Mouse (Mus musculus): ENCODE measurements around the gene Tmeff1. TPM values are rescaled to one million over a fixed set of nuclear protein-coding genes. Genes with fewer than 3 reads are reported as not detected.

Gene Tmeff1
- total RNA-seq (2015; ENCODE audit: low replicate concordance), result not detected in 2 replicates
- total RNA-seq (2017; ENCODE audit: low replicate concordance), result not detected in 2 replicates

GRCm38 (mm10) chr4:48584421-48585240, at the start of gene Tmeff1:
Gene Tmeff1, plus strand, starts transcription at chr4:48585174.
- no peak for ATAC-seq (replicated peaks; ENCODE audit: low FRiP score, poor library complexity, severe bottlenecking)

DNA sequence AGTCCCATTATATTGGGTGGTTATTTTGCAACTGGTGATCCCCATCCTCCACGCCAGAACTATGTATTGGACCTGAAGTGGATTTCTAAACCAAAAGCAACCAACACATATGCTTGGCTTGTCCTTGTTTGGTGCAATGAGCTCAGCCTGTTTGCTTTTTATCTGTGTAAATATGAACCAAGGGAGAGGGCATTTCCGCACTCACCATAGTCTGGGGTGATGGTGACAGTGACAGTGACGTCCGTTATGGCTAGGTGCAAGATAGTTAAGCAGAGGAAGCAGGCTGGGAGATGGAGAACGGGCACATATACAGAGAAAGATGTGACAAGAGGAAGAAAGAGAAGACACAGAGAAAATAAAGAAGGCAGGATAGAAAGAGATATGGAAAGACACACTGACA, 48.7 kb upstream of the Tmeff1 start:
- no peak for ATAC-seq (replicated peaks; ENCODE audit: low FRiP score, poor library complexity, severe bottlenecking)

DNA sequence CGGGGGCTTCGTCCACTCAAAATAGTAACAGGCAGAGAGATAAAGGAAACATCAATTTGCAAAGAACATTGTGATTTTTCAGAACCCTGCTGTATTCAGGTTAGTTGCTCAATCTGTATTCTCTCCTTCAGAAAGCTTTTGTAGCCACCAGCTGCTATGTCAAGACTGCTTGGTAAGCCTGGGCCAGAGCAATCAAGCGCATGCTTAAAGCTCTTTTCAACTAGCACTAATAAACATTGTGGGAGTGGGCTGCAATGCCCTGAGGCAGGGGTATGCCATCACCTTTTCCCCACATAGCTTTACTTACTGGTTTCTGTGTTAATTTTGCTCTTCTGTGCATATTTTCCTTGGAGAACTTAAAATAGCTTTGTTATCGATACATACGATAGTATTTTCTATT, 48.0 kb upstream of the Tmeff1 start:
- ATAC-seq (replicated peaks; ENCODE audit: low FRiP score, poor library complexity, severe bottlenecking), result no peak

DNA sequence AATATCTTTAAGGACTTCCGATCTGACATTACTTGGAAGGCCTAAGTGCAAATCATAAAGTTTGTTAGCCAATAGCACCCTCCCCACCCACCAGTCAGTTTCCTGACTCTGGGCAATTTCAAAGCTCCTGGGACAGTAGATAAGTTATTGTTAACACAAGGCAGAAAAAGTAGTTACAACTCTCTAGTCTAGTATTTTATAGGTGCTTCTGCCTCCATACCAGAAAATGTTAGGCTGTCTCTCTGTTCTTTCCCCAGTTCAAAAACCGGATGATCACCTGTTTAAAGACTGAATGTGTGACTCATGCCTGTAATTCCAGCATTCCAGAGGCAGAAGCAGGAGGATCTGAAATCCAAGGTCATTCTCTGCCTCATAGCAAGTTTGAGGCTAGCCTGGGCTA, 46.4 kb upstream of the Tmeff1 start:
- ATAC-seq (replicated peaks; ENCODE audit: low FRiP score, poor library complexity, severe bottlenecking), result no peak

GRCm38 (mm10) chr4:48539841-48540575, 45.0 kb upstream of the Tmeff1 start, which contains the start of gene Msantd3:
Gene Msantd3, plus strand, starts transcription at chr4:48539935.
- no peak for ATAC-seq (replicated peaks; ENCODE audit: low FRiP score, poor library complexity, severe bottlenecking)

GRCm38 (mm10) chr4:48540576-48541111, 44.3 kb upstream of the Tmeff1 start:
- no peak for ATAC-seq (replicated peaks; ENCODE audit: low FRiP score, poor library complexity, severe bottlenecking)

DNA sequence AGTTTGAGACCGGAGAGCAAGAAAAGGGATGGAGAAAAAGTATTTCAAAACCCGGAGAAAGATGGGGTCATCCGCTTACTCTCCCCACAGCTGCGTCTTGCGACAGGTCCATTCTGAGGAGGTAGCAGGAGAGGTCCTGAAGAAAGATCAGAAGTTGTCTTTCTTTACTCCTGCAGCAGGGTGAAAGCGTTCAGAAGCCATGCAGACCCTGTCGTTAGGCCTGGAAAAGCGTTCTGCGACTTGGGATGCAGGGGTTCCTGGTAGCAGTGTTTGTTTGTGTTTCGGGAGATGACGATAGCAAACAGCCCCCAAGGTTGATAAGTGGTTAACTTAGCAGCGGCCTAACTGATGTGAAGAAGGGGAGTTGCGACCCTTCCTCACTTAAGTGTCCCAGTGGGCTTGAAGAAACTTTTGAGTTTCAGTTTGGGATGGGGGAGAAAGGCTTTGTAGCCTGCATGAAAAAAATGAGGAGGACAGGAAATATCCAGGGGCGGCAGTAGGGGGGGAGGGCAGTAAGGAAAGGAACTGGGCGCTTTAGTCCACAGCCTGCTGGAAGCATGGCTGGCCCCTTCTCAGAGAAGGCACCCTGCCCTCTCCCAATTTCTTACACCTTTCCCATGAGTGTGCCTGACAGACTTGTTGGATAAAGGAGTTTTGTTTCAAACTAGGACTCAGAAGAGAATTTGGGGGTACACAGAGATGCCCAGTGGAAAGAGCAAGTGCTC, 43.3 kb upstream of the Tmeff1 start:
- no peak for ATAC-seq (replicated peaks; ENCODE audit: low FRiP score, poor library complexity, severe bottlenecking)

DNA sequence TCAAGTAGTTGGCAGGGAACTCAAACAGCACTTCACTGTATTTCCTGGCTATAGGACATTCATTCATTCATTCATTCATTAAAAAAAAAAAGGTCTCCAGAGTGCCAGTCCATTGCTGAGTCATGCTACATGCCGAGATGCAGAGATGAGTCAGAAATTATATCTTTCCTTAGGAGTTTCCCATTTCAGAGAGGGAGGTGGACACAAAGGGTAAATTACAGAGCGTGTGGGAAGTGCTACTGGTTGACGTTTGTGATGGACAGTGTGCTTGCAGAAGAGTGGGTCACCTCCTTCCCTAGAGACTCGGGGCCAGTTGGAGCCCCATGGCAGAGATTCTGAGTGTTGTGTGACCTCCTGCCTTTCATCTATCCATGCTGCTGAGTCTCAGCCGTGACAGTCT, 42.6 kb upstream of the Tmeff1 start:
- ATAC-seq (replicated peaks; ENCODE audit: low FRiP score, poor library complexity, severe bottlenecking), result no peak

GRCm38 (mm10) chr4:48543071-48543865, 41.7 kb upstream of the Tmeff1 start:
- no peak for ATAC-seq (replicated peaks; ENCODE audit: low FRiP score, poor library complexity, severe bottlenecking)

DNA sequence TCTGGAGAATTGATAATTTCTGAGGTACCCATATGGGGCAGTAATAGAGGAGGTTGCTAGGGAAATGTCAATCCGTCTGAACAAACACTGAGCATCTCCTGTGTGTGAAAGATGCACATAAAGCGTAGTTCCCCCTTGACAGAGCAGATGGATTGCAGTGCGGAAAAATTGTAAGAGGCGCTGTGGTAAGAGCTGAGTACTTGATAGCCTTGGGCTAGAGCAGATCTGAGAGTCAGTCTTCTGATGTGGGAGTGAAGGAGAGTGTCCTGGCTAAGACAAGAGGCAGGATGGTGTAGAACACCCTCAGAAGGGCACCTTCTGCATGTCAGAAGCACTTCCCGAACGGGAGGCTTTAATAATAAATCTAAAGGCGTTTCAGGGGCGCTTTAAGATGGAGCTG, 40.8 kb upstream of the Tmeff1 start:
- no peak for ATAC-seq (replicated peaks; ENCODE audit: low FRiP score, poor library complexity, severe bottlenecking)

DNA sequence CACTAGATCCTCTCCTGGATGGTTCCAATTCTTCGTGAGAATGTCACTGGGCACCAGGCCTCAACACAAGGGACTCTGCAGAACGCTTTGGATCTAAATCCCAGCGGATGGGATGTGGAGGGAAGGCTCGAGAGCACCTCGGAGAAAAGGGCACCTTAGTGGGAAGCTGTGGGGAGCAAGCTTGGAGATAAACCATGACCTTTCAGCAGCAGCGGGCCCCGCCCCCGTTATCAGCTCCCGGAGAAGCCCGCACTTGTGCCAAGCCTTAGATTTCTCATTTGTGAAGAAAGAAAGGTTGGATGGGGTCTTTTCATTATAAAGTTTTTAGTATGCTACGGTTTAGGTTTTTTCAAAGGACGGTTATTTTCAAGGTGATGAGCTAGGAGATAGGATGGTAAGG, 39.0 kb upstream of the Tmeff1 start:
- ATAC-seq (replicated peaks; ENCODE audit: low FRiP score, poor library complexity, severe bottlenecking), result no peak

- no peak for ATAC-seq (replicated peaks; ENCODE audit: low FRiP score, poor library complexity, severe bottlenecking)
Observed at GRCm38 (mm10) chr4:48546568-48547496, 38.1 kb upstream of the Tmeff1 start.

DNA sequence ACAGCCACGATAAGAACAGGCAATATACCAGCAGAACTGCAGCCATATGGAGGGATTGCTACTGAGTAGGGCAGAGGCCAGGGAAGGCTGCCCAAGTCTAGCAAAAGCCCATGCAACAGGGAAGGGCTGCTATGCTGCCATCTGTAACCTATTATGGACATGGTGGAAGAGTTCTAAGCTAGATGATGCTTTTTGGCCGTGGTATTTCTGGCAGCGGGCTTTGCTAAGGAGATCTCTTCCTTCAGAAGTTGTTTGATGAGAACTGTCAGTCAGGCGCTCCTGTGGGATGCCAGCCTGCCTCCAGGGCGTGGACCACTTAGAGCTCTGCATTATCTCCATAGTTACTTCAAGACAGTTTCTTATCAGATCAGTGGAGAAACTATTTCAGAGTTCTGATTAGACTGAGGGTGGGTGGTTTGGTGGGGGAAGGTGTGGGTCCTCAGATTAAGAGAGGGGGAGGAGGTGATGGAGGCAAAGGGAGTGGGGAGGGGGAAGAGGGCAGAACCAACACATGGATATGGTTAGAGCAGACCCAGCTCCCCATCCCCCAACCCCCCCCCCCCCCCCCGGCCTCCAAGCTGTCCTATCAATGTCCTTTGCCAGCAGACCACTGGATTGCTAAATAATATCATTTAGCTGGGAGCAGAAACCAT, 36.5 kb upstream of the Tmeff1 start:
- ATAC-seq (replicated peaks; ENCODE audit: low FRiP score, poor library complexity, severe bottlenecking), result no peak

DNA sequence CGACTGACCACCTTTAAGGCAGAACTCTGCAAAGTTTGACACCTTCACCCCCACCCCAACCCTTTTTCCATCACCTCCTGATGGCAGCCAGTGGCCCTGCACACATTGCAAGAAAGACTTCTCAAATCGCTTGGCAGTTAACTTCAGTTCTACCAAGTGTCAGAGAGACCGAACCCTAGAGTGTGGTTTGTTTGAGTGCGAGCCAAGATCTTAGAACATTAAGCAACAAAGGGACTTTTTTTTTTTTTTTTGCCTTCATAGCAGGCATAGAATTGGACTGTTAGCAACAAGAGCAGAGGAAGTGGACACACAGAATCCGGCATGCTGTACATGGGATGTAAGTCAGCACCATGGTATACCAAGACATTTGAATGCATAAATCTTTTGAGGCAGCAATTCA, 35.3 kb upstream of the Tmeff1 start:
- no peak for ATAC-seq (replicated peaks; ENCODE audit: low FRiP score, poor library complexity, severe bottlenecking)

DNA sequence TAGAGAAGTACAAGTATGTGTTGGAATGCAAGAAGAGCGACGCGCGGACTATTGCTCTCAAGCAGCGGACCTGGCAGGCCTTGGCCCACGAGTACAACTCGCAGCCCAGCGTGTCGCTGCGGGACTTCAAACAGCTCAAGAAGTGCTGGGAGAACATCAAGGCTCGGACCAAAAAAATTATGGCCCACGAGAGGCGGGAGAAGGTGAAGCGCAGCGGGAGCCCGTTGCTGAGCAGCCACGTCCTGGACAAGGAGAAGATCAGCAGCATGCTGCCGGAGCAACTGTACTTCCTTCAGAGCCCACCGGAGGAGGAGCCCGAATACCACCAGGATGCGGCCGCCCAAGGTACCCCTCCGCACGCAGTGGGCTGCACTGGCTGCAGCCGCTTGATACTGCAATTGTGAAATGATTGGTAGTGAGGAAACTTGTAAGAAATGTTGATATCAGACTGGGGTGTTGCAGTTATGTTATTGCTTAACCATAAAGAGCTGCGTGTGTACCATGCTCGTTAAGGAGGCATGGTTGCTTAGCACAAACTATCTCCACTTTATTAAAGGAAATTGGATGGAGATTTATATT, 32.4 kb upstream of the Tmeff1 start:
- ATAC-seq (replicated peaks; ENCODE audit: low FRiP score, poor library complexity, severe bottlenecking), result no peak

DNA sequence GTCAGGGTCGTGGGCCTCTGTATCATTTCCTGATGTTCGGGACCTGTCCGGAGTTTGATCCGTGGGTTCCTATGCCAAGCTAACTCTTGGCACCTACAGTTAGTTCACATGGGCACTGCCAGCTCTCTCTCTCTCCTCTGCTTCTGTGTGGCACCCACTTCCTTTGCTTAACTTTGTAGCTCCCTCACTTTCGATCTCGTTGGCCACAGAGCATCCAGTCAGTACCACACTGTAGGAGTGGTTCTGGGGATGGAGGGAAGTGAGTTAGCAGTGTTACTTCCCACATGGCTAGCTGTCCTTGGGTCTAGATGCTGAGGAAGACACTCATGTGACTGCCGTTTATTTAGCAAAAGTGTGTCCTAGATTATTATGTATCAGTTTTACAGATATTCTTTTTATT, 30.8 kb upstream of the Tmeff1 start:
- ATAC-seq (replicated peaks; ENCODE audit: low FRiP score, poor library complexity, severe bottlenecking), result no peak

DNA sequence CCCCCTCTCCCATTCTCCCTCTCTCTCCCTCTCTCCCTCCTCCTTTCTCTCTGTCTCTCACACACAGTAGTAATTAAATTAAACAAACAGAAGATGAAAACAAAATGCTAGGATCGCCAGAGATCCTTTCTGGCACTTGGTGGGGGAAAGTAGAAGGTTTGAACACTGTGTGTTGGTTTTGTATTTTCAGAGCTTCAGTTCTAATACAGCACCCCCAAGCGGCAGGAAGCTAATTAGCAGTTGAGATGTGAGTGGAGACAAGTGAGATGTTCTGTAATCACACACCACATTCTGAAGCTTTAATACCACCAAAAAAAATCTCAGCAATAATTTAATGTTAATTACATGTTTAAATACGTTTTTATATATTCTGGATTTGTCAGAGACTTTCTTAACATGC, 29.2 kb upstream of the Tmeff1 start:
- ATAC-seq (replicated peaks; ENCODE audit: low FRiP score, poor library complexity, severe bottlenecking), result no peak

GRCm38 (mm10) chr4:48559652-48560051, 25.3 kb upstream of the Tmeff1 start:
- no peak for ATAC-seq (replicated peaks; ENCODE audit: low FRiP score, poor library complexity, severe bottlenecking)

Data from erythroid progenitor cell, adult 5-6 weeks (primary cell).